Mouse (Mus musculus) forebrain, postnatal 0 days (tissue): ENCODE data around the gene Cfap157. TPM values are rescaled to one million over a fixed set of nuclear protein-coding genes. Genes with fewer than 3 reads are reported as not detected.

Experiments
- ATAC-seq: fragments of 200-750 bp; cut with Nextera tagmentation; 2 replicates; pipeline ENCODE4 v1.8.0; 2017; ENCODE audit warnings: mild to moderate bottlenecking, moderate library complexity
- DNase-seq: peaks from one replicate; pipeline ENCODE4 v3.0.0-alpha.2; 2015
- H3K27ac ChIP-seq: fragments of 300-500 bp; sonication (generic); 2 replicates; pipeline ENCODE4 v1.5.1; 2014; ENCODE audit warnings: low read depth, mild to moderate bottlenecking, antibody characterized with exemption, low read length, moderate library complexity, mixed read lengths
- H3K27me3 ChIP-seq: fragments of 300-500 bp; sonication (generic); 2 replicates; pipeline ENCODE4 v1.6.1; 2014; ENCODE audit warnings: mild to moderate bottlenecking, low read length, mixed read lengths; ENCODE audit not compliant: insufficient read depth
- H3K36me3 ChIP-seq: fragments of 300-500 bp; sonication (generic); 2 replicates; pipeline ENCODE4 v1.6.1; 2014; ENCODE audit warnings: mild to moderate bottlenecking, moderate library complexity; ENCODE audit not compliant: insufficient read depth
- H3K4me1 ChIP-seq: fragments of 300-500 bp; sonication (generic); 2 replicates; pipeline ENCODE4 v1.6.1; 2014; ENCODE audit warnings: antibody characterized with exemption; ENCODE audit not compliant: insufficient read depth
- H3K4me2 ChIP-seq: fragments of 300-500 bp; sonication (generic); 2 replicates; pipeline ENCODE4 v1.6.1; 2014; ENCODE audit warnings: low read depth, mild to moderate bottlenecking, moderate library complexity
- H3K4me3 ChIP-seq: fragments of 300-500 bp; sonication (generic); 2 replicates; pipeline ENCODE4 v1.5.1; 2014; ENCODE audit warnings: low read depth, low read length, mixed read lengths
- H3K9ac ChIP-seq: fragments of 300-500 bp; sonication (generic); 2 replicates; pipeline ENCODE4 v1.6.1; 2014; ENCODE audit warnings: mild to moderate bottlenecking
- H3K9me3 ChIP-seq: fragments of 300-500 bp; sonication (generic); 2 replicates; pipeline ENCODE4 v1.6.1; 2016; ENCODE audit warnings: low read length
- CTCF ChIP-seq: sonication (generic); IDR thresholded peaks from 2 replicates; pipeline ENCODE4 v1.5.1; 2016; ENCODE audit warnings: antibody characterized with exemption, control low read depth, low read depth
- WGBS: fragments of 180-500 bp; shearing (Covaris S2); extraction: QIAGEN DNeasy Blood & Tissue Kit; methylation state at CpG from one replicate; pipeline ENCODE4 v1.1.7; 2014; 5-methylcytosine and 5-hydroxymethylcytosine counted together
- polyA plus RNA-seq: library from polyadenylated mRNA; unstranded; fragments of >200 nt; fragmentation: Nextera tagmentation; extraction: Ambion mirVana; gene quantifications from 2 replicates; pipeline ENCODE4 v1.2.1, GENCODE M21; 2015
- total RNA-seq: library from RNA; depleted of rRNA; stranded (reverse); fragments of >200 nt; gene quantifications from 2 replicates; pipeline ENCODE4 v1.2.3, GENCODE M21; 2014

Cfap157 gene
- total and polyA plus RNA-seq, 2 experiments from 2014 or later = 1.0 to 2.8 TPM

GRCm38 (mm10) chr2:32737008-32737407 is 47.2 kb downstream of the Cfap157 start:
- TF ChIP-seq CTCF = 0 out of 2 replicates have a peak, but pooled peaks have one; percentile 3
- 54% methylated on average over 6 of the region's 6 CpGs for WGBS
- Histone ChIP-seq H3K27me3 (no peaks in the 10 kb centered on the region), H3K9ac (no peak overlapping the region), H3K27ac (no peak overlapping the region), H3K4me2 (no peak overlapping the region), H3K36me3 (no peaks in the 10 kb centered on the region), H3K4me3 (no peak overlapping the region), H3K9me3 (no peaks in the 10 kb centered on the region), H3K4me1 (peaks cover 8% of the 10 kb centered on the region; the same call in 1 of the 2 replicates)
- DNase-seq (no peak), ATAC-seq (no peak)

GRCm38 (mm10) chr2:32736306-32736829 is 47.9 kb downstream of the Cfap157 start:
- no peak for ATAC-seq
- H3K27me3 ChIP-seq = no peaks in the 10 kb centered on the region

DNA sequence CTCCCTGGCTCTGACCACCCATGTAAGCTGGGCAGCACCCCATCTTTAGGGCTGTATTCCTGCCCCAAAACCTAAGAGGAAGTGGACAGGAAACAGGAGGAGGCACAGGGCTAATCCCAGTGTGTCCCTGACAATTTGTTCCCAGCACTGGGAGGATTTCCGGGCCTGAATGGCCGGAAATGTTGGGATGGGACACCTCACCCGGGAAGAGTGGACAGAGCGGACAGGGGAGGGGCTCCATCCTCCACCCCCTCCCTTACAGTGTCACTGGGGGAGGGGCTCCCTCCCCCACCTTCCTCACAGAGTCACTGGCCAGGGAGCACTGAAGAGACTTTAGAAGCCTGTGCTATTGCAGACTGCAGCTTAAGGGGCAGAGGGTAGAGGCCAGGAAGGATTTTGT is 49.3 kb downstream of the Cfap157 start:
- no peak overlapping the region for H3K9ac ChIP-seq
- peaks cover 3% of the 10 kb centered on the region; the same call in 1 of the 2 replicates for H3K4me1 ChIP-seq
- H3K36me3 ChIP-seq = no peaks in the 10 kb centered on the region
- no peak overlapping the region for H3K27ac ChIP-seq
- H3K4me2 ChIP-seq = no peak overlapping the region
- TF ChIP-seq CTCF = no peak
- DNase-seq (no peak), ATAC-seq (no peak)
- no peaks in the 10 kb centered on the region for H3K27me3 ChIP-seq
- H3K4me3 ChIP-seq = no peak overlapping the region
- 68% methylated on average over 4 of the region's 4 CpGs for WGBS
- no peaks in the 10 kb centered on the region for H3K9me3 ChIP-seq

More at GRCm38 (mm10) chr2:32736306-32736829, 47.9 kb downstream of the Cfap157 start:
- no peak for TF ChIP-seq CTCF
- H3K36me3 ChIP-seq = no peaks in the 10 kb centered on the region
- no peak for DNase-seq
- H3K9ac ChIP-seq = no peak overlapping the region
- H3K4me2 ChIP-seq = no peak overlapping the region
- H3K9me3 ChIP-seq = no peaks in the 10 kb centered on the region
- peaks cover 8% of the 10 kb centered on the region; the same call in 1 of the 2 replicates for H3K4me1 ChIP-seq
- WGBS = 42% methylated on average over 3 of the region's 3 CpGs
- no peak overlapping the region for H3K4me3 ChIP-seq
- no peak overlapping the region for H3K27ac ChIP-seq

DNA sequence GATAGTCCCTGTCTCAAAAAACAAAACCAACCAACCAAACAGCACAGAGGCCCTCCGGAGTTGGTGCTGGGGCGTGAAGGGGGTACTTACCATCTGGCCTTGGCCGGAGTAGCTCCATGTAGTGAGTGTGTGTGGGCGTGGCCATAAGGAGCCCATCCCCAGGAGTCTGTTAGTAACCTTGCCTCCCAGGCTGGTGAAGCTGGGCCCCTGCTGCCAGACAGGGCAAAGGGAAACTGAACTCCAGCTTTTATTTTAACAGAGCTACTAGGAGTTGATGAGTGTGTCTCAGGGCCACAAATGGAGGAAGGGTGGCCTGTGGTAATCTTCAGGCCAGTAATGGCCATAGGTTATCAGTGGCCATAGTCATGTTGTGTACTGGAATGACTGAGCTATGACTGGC is 49.7 kb downstream of the Cfap157 start:
- Histone ChIP-seq H3K4me2 (no peak overlapping the region), H3K36me3 (no peaks in the 10 kb centered on the region), H3K4me1 (no peaks in the 10 kb centered on the region), H3K4me3 (no peak overlapping the region), H3K27me3 (no peaks in the 10 kb centered on the region), H3K27ac (no peak overlapping the region), H3K9me3 (no peaks in the 10 kb centered on the region), H3K9ac (no peak overlapping the region)
- no peak for DNase-seq
- 48% methylated on average over 4 of the region's 4 CpGs for WGBS
- TF ChIP-seq CTCF = no peak
- no peak for ATAC-seq

- no peak for TF ChIP-seq CTCF
These were observed 51.5 kb downstream of the Cfap157 start for GRCm38 (mm10) chr2:32732695-32733094.

GRCm38 (mm10) chr2:32731911-32732310 is 52.3 kb downstream of the Cfap157 start:
- 79% methylated on average over 4 of the region's 4 CpGs for WGBS

More at GRCm38 (mm10) chr2:32732695-32733094, 51.5 kb downstream of the Cfap157 start:
- Histone ChIP-seq H3K36me3 (no peaks in the 10 kb centered on the region), H3K4me1 (no peaks in the 10 kb centered on the region), H3K4me2 (no peak overlapping the region), H3K27me3 (no peaks in the 10 kb centered on the region), H3K9me3 (no peaks in the 10 kb centered on the region), H3K27ac (no peak overlapping the region), H3K4me3 (no peak overlapping the region), H3K9ac (no peak overlapping the region)
- 60% methylated on average over 6 of the region's 6 CpGs for WGBS
- ATAC-seq (no peak), DNase-seq (no peak)

DNA sequence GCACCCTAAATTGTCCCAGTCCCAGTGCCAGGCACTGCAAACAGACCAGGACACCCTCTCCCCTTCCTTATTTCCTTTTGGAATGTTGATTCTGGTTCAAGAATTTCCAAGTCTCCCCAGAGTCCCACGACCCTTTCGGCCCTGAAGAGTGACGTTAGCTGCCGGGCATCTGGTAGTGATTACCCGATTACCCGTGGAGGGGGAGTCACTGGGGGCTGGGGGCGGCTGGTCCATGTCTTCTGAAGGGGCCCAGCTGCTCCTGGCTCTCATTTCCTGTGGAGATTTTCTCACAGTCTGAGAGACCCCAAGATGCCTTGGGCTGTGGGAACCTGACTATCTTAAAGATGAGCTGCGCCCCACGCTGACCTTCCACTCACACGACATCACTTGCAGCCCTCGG is 53.4 kb downstream of the Cfap157 start:
- no peak for DNase-seq

More at GRCm38 (mm10) chr2:32731911-32732310, 52.3 kb downstream of the Cfap157 start:
- Histone ChIP-seq H3K4me3 (no peak overlapping the region), H3K4me2 (no peak overlapping the region), H3K9me3 (no peaks in the 10 kb centered on the region), H3K27me3 (no peaks in the 10 kb centered on the region), H3K36me3 (no peaks in the 10 kb centered on the region), H3K9ac (no peak overlapping the region), H3K27ac (no peak overlapping the region), H3K4me1 (no peaks in the 10 kb centered on the region)
- no peak for ATAC-seq
- TF ChIP-seq CTCF = no peak
- no peak for DNase-seq

More for the DNA sequence above, 53.4 kb downstream of the Cfap157 start:
- Histone ChIP-seq H3K27ac (no peak overlapping the region), H3K4me3 (no peak overlapping the region), H3K36me3 (no peaks in the 10 kb centered on the region), H3K4me1 (no peaks in the 10 kb centered on the region), H3K4me2 (no peak overlapping the region), H3K9me3 (no peaks in the 10 kb centered on the region), H3K27me3 (no peaks in the 10 kb centered on the region), H3K9ac (no peak overlapping the region)
- ATAC-seq = no peak
- WGBS = 63% methylated on average over 11 of the region's 11 CpGs
- TF ChIP-seq CTCF = no peak
